Mouse (Mus musculus) spleen, postnatal 14 days (tissue): ENCODE measurements around the gene Stn1.
"Not testable (repeated sequence)": the region's sequence is repeated elsewhere in the genome, so short reads cannot be mapped to it uniquely, and the experiment has no call there.

ENCODE experiments used
- DNase-seq, 2 experiments: peaks; one replicate each; pipeline ENCODE4 v3.0.0; 2021 to 2022; ENCODE audit warnings: low spot score in 2 of 2

Gene Stn1

GRCm38 (mm10) chr19:47537300-47537792 is at the start of gene Stn1:
Stn1 (minus strand) TSS chr19:47537507.
- DNase-seq: no peak

GRCm38 (mm10) chr19:47587009-47587408 is 49.7 kb upstream of the Stn1 start:
- no peak for DNase-seq

- no peak for DNase-seq
These were observed 48.5 kb upstream of the Stn1 start for GRCm38 (mm10) chr19:47585772-47586171.

- peak; percentile 12 to 26 for DNase-seq
These were observed 42.7 kb upstream of the Stn1 start for GRCm38 (mm10) chr19:47579788-47580631.

GRCm38 (mm10) chr19:47579225-47579787 is 42.0 kb upstream of the Stn1 start, which contains the start of gene Slk:
Slk (plus strand) TSS chr19:47579678.
- DNase-seq: peak; percentile 71 to 77

- DNase-seq: peak in 1 of 2 experiments; percentile 9
These were observed 41.4 kb upstream of the Stn1 start for GRCm38 (mm10) chr19:47578581-47579224.

- DNase-seq: no peak
These were observed 36.4 kb upstream of the Stn1 start for GRCm38 (mm10) chr19:47573718-47574117.

- DNase-seq: not testable (repeated sequence)
These were observed 34.7 kb upstream of the Stn1 start for GRCm38 (mm10) chr19:47571981-47572380.

- DNase-seq: no peak
These were observed 32.7 kb upstream of the Stn1 start for GRCm38 (mm10) chr19:47570042-47570441.

GRCm38 (mm10) chr19:47565994-47566393 is 28.7 kb upstream of the Stn1 start:
- no peak for DNase-seq

- DNase-seq: no peak
These were observed 27.8 kb upstream of the Stn1 start for GRCm38 (mm10) chr19:47565031-47565654.

GRCm38 (mm10) chr19:47563715-47564114 is 26.4 kb upstream of the Stn1 start:
- DNase-seq: no peak

- DNase-seq: no peak
These were observed 24.7 kb upstream of the Stn1 start for GRCm38 (mm10) chr19:47561996-47562441.

- no peak for DNase-seq
These were observed 23.3 kb upstream of the Stn1 start for GRCm38 (mm10) chr19:47560544-47561161.

GRCm38 (mm10) chr19:47559751-47560512 is 22.6 kb upstream of the Stn1 start:
- no peak for DNase-seq

- DNase-seq: no peak
These were observed 21.8 kb upstream of the Stn1 start for GRCm38 (mm10) chr19:47559145-47559544.

GRCm38 (mm10) chr19:47549584-47549983 is 12.3 kb upstream of the Stn1 start:
- DNase-seq: no peak

- DNase-seq: no peak
These were observed 11.9 kb upstream of the Stn1 start for GRCm38 (mm10) chr19:47549174-47549573.

- DNase-seq: no peak
These were observed 11.2 kb upstream of the Stn1 start for GRCm38 (mm10) chr19:47548432-47549076.

- no peak for DNase-seq
These were observed 8.2 kb upstream of the Stn1 start for GRCm38 (mm10) chr19:47545528-47545927.
